Mouse (Mus musculus): ENCODE data around the gene Apoc2.
A peak's percentile ranks its signal among the peaks of the same experiment; 100 is the strongest.

The Apoc2 gene

GRCm38 (mm10) chr7:19677872-19678271 is at the start of gene Apoc2:
Apoc2 (minus strand) TSS chr7:19677941.
- DNase-seq (ENCODE audit: inconsistent ontology term) = no peak

GRCm38 (mm10) chr7:19726541-19726940 is 48.8 kb upstream of the Apoc2 start:
- DNase-seq (ENCODE audit: inconsistent ontology term) = no peak

GRCm38 (mm10) chr7:19724167-19724566 is 46.4 kb upstream of the Apoc2 start:
- DNase-seq (ENCODE audit: inconsistent ontology term) = no peak

GRCm38 (mm10) chr7:19722754-19723195 is 45.0 kb upstream of the Apoc2 start:
- DNase-seq (ENCODE audit: inconsistent ontology term) = no peak

- no peak for DNase-seq (ENCODE audit: inconsistent ontology term)
Measured at GRCm38 (mm10) chr7:19719200-19719599, 41.5 kb upstream of the Apoc2 start.

- DNase-seq (ENCODE audit: inconsistent ontology term) = no peak
Measured at GRCm38 (mm10) chr7:19718297-19718952, 40.7 kb upstream of the Apoc2 start.

GRCm38 (mm10) chr7:19717346-19717745 is 39.6 kb upstream of the Apoc2 start:
- no peak for DNase-seq (ENCODE audit: inconsistent ontology term)

GRCm38 (mm10) chr7:19716822-19717221 is 39.1 kb upstream of the Apoc2 start:
- DNase-seq (ENCODE audit: inconsistent ontology term) = no peak

- no peak for DNase-seq (ENCODE audit: inconsistent ontology term)
Measured at GRCm38 (mm10) chr7:19716055-19716682, 38.4 kb upstream of the Apoc2 start.

- peak; percentile 100 for DNase-seq (ENCODE audit: inconsistent ontology term)
Measured at GRCm38 (mm10) chr7:19715239-19716054, 37.7 kb upstream of the Apoc2 start, which contains the start of gene Tomm40. Tomm40 (minus strand) TSS chr7:19715438.

GRCm38 (mm10) chr7:19714836-19715235 is 37.1 kb upstream of the Apoc2 start:
- DNase-seq (ENCODE audit: inconsistent ontology term) = no peak

GRCm38 (mm10) chr7:19713598-19713997 is 35.9 kb upstream of the Apoc2 start:
- DNase-seq (ENCODE audit: inconsistent ontology term) = no peak

- DNase-seq (ENCODE audit: inconsistent ontology term) = no peak
Measured at GRCm38 (mm10) chr7:19713196-19713595, 35.5 kb upstream of the Apoc2 start.

GRCm38 (mm10) chr7:19712414-19712813 is 34.7 kb upstream of the Apoc2 start:
- DNase-seq (ENCODE audit: inconsistent ontology term) = no peak

- no peak for DNase-seq (ENCODE audit: inconsistent ontology term)
Measured at GRCm38 (mm10) chr7:19710650-19711049, 32.9 kb upstream of the Apoc2 start.

GRCm38 (mm10) chr7:19705271-19705670 is 27.5 kb upstream of the Apoc2 start:
- DNase-seq (ENCODE audit: inconsistent ontology term) = no peak

GRCm38 (mm10) chr7:19704475-19704874 is 26.7 kb upstream of the Apoc2 start:
- DNase-seq (ENCODE audit: inconsistent ontology term) = no peak

- no peak for DNase-seq (ENCODE audit: inconsistent ontology term)
Measured at GRCm38 (mm10) chr7:19702859-19703555, 25.3 kb upstream of the Apoc2 start.

GRCm38 (mm10) chr7:19701069-19701761 is 23.5 kb upstream of the Apoc2 start:
- peak; percentile 69 for DNase-seq (ENCODE audit: inconsistent ontology term)

- no peak for DNase-seq (ENCODE audit: inconsistent ontology term)
Measured at GRCm38 (mm10) chr7:19700299-19701068, 22.7 kb upstream of the Apoc2 start.

- DNase-seq (ENCODE audit: inconsistent ontology term) = no peak
Measured at GRCm38 (mm10) chr7:19699827-19700148, 22.0 kb upstream of the Apoc2 start.

All from Muller cell, postnatal 12 days (primary cell).